Mouse (Mus musculus) stomach, postnatal 0 days (tissue): ENCODE data around the gene Gm19402.

Source experiments
- CTCF ChIP-seq: IDR thresholded peaks from 2 replicates; pipeline ENCODE4 v1.5.1; 2016; ENCODE audit warnings: antibody characterized with exemption, low read depth, mild to moderate bottlenecking, moderate library complexity
- EP300 ChIP-seq: optimal IDR thresholded peaks from 2 replicates; pipeline ENCODE3; 2016; ENCODE audit warnings: antibody characterized with exemption

- TF ChIP-seq EP300 (no peak), CTCF (no peak)
Observed at GRCm38 (mm10) chr10:77738929-77739328, 48.4 kb upstream of the Gm19402 start.
